Mouse (Mus musculus) heart, postnatal 36 days (tissue): ENCODE results near the gene Uxs1. TPM values are rescaled to one million over a fixed set of nuclear protein-coding genes. Genes with fewer than 3 reads are reported as not detected.
A peak's percentile ranks its signal among the peaks of the same experiment; 100 is the strongest.

ENCODE experiments used
- DNase-seq, 2 experiments: peaks; one replicate each; pipeline ENCODE4 v3.0.0; 2021 to 2022
- intact Hi-C: fragments of 180-260 bp; cut with DNase I; formaldehyde crosslinking; loops from one replicate; pipeline ENCODE4 v1.15.1; 2025
- total RNA-seq, 2 experiments: library from RNA; stranded (reverse); gene quantifications; 2 replicates each; pipeline ENCODE4 v1.2.3; 2021

Gene Uxs1
- total RNA-seq, 2 experiments from 2014 or later: 7.6 to 10.1 TPM

GRCm38 (mm10) chr1:43737812-43738518 is 89.6 kb downstream of the Uxs1 start:
- intact Hi-C loops: loop anchor here (1.0 to 5.0 kb wide), 3 partner anchors 291 to 601 kb away; no protein-coding TSS in a partner anchor
- peak; percentile 39 to 54 for DNase-seq

- intact Hi-C loops: no loop called here
- no peak for DNase-seq
Measured at GRCm38 (mm10) chr1:43732657-43733056, 94.9 kb downstream of the Uxs1 start.

- DNase-seq: no peak
- intact Hi-C loops: no loop called here
Measured at GRCm38 (mm10) chr1:43732100-43732499, 95.5 kb downstream of the Uxs1 start.

- peak; percentile 51 to 63 for DNase-seq
- intact Hi-C loops: no loop called here
Measured at GRCm38 (mm10) chr1:43730491-43730924, 97.1 kb downstream of the Uxs1 start, which contains the start of gene 1500015O10Rik. Gene 1500015O10Rik (plus strand): TSS chr1:43730602.

- no peak for DNase-seq
- intact Hi-C loops: no loop called here
Measured at GRCm38 (mm10) chr1:43722459-43722858, 105.1 kb downstream of the Uxs1 start.

- intact Hi-C loops: no loop called here
- no peak for DNase-seq
Measured at GRCm38 (mm10) chr1:43718793-43719192, 108.8 kb downstream of the Uxs1 start.

- intact Hi-C loops: no loop called here
- no peak for DNase-seq
Measured at GRCm38 (mm10) chr1:43717967-43718366, 109.6 kb downstream of the Uxs1 start.

- intact Hi-C loops: no loop called here
- DNase-seq: no peak
Measured at GRCm38 (mm10) chr1:43714841-43715240, 112.8 kb downstream of the Uxs1 start.

GRCm38 (mm10) chr1:43698577-43699000 is 129.0 kb downstream of the Uxs1 start:
- intact Hi-C loops: no loop called here
- DNase-seq: peak; percentile 35 to 43

Other genes with a start within 250 kb of the Uxs1 start
- 1 to 10 TPM; 2.5 to 3.2 TPM for gene 1500015O10Rik, start 97.2 kb downstream of the Uxs1 start, total RNA-seq
- gene Tpp2, start 105.8 kb upstream of the Uxs1 start, total RNA-seq: 10 to 100 TPM; 42.1 to 48.1 TPM
- gene Mettl21c, start 192.2 kb upstream of the Uxs1 start, total RNA-seq: not detected
- not detected for gene Gm8251, start 234.1 kb upstream of the Uxs1 start, total RNA-seq